Mouse (Mus musculus) midbrain, postnatal 0 days (tissue): ENCODE results near the gene Uhmk1. TPM values are rescaled to one million over a fixed set of nuclear protein-coding genes. Genes with fewer than 3 reads are reported as not detected.

Experiments
- ATAC-seq: fragments of 200-750 bp; cut with Nextera tagmentation; 2 replicates; pipeline ENCODE4 v1.8.0; 2017; ENCODE audit warnings: moderate number of reproducible peaks, mild to moderate bottlenecking, moderate TSS enrichment, moderate library complexity; ENCODE audit not compliant: low FRiP score
- DNase-seq: peaks from one replicate; pipeline ENCODE4 v3.0.0-alpha.2; 2015; ENCODE audit warnings: low spot score
- H3K27ac ChIP-seq: fragments of 300-500 bp; sonication (generic); 2 replicates; pipeline ENCODE4 v1.5.1; 2014; ENCODE audit warnings: low read depth, mild to moderate bottlenecking, low read length, mixed read lengths
- H3K27me3 ChIP-seq: fragments of 300-500 bp; sonication (generic); 2 replicates; pipeline ENCODE4 v1.6.1; 2014; ENCODE audit warnings: low read length, control low read depth, mixed read lengths; ENCODE audit not compliant: insufficient read depth
- H3K36me3 ChIP-seq: fragments of 300-500 bp; sonication (generic); 2 replicates; pipeline ENCODE4 v1.6.1; 2014; ENCODE audit warnings: low read length, control low read depth, mixed read lengths; ENCODE audit not compliant: insufficient read depth
- H3K4me1 ChIP-seq: fragments of 300-500 bp; sonication (generic); 2 replicates; pipeline ENCODE4 v1.6.1; 2014; ENCODE audit warnings: mild to moderate bottlenecking, control low read depth, antibody characterized with exemption, low read length, mixed read lengths; ENCODE audit not compliant: insufficient read depth
- H3K4me2 ChIP-seq: fragments of 300-500 bp; sonication (generic); 2 replicates; pipeline ENCODE4 v1.6.1; 2014; ENCODE audit warnings: low read depth, mild to moderate bottlenecking, low read length, mixed read lengths; ENCODE audit not compliant: poor library complexity, severe bottlenecking
- H3K4me3 ChIP-seq: fragments of 300-500 bp; sonication (generic); 2 replicates; pipeline ENCODE4 v1.5.1; 2014; ENCODE audit warnings: low read depth, mild to moderate bottlenecking, low read length, moderate library complexity
- H3K9ac ChIP-seq: fragments of 300-500 bp; sonication (generic); replicated peaks from 2 replicates; pipeline ENCODE4 v1.6.1; 2014; ENCODE audit warnings: mild to moderate bottlenecking, low read length, moderate library complexity, mixed read lengths; ENCODE audit not compliant: poor library complexity, severe bottlenecking
- H3K9me3 ChIP-seq: fragments of 300-500 bp; sonication (generic); 2 replicates; pipeline ENCODE4 v1.6.1; 2016; ENCODE audit warnings: low read length, control low read depth
- CTCF ChIP-seq: IDR thresholded peaks from 2 replicates; pipeline ENCODE4 v1.5.1; 2016; ENCODE audit warnings: antibody characterized with exemption, mild to moderate bottlenecking
- WGBS: fragments of 180-500 bp; shearing (Covaris S2); extraction: QIAGEN DNeasy Blood & Tissue Kit; methylation state at CpG from one replicate; pipeline ENCODE4 v1.1.7; 2014; 5-methylcytosine and 5-hydroxymethylcytosine counted together
- polyA plus RNA-seq: library from polyadenylated mRNA; unstranded; fragments of >200 nt; fragmentation: Nextera tagmentation; extraction: Ambion mirVana; gene quantifications from 2 replicates; pipeline ENCODE4 v1.2.1, GENCODE M21; 2015
- total RNA-seq: library from RNA; depleted of rRNA; stranded (reverse); fragments of >200 nt; gene quantifications from 2 replicates; pipeline ENCODE4 v1.2.3, GENCODE M21; 2014

Gene Uhmk1
- total and polyA plus RNA-seq, 2 experiments from 2014 or later, result 8.2 to 46.4 TPM

DNA sequence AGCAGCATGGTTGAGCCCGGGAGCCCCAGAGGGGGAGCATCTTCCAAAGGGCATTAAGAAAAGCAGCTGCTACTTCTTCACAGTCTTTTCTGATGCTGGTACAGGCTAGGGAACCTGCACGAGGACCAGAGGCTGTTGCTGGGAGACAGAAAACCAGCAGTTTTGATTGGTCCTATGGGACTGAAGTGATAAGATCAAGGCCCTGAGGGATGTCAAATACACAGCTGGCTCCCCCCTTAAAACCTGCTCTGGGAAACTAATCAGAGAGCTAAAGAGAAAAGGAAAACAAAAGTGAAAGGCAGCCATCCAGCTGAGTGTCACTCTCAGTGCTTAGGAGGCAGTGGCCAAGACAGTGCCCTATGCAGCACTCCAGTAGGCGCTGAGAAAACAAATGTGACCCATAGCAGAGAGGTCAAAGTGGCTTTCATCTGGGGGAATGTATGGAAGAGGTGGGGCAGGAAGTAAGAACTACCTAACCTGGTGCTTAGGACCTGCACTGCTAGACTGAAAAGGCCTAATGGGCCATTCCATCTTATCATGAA, 54.7 kb downstream of the Uhmk1 start:
- DNase-seq (no peak), ATAC-seq (no peak)
- 62% methylated on average over 3 of the region's 3 CpGs for WGBS
- Histone ChIP-seq H3K4me2 (no peak overlapping the region), H3K4me1 (no peaks in the 10 kb centered on the region), H3K36me3 (peaks cover 9% of the 10 kb centered on the region), H3K9ac (no peak overlapping the region), H3K27me3 (no peaks in the 10 kb centered on the region), H3K9me3 (no peaks in the 10 kb centered on the region), H3K27ac (no peak overlapping the region), H3K4me3 (no peak overlapping the region)
- TF ChIP-seq CTCF, result no peak

- H3K4me1 ChIP-seq, result no peaks in the 10 kb centered on the region
- H3K9me3 ChIP-seq, result no peaks in the 10 kb centered on the region
- H3K4me3 ChIP-seq, result no peak overlapping the region
- peak; percentile 36 for TF ChIP-seq CTCF
- DNase-seq (peak; percentile 10), ATAC-seq (no peak)
- no peak overlapping the region for H3K9ac ChIP-seq
- 98% methylated on average over 2 of the region's 2 CpGs for WGBS
- H3K4me2 ChIP-seq, result no peak overlapping the region
- no peak overlapping the region for H3K27ac ChIP-seq
- H3K36me3 ChIP-seq, result peaks cover 6% of the 10 kb centered on the region
- no peaks in the 10 kb centered on the region for H3K27me3 ChIP-seq
Observed at GRCm38 (mm10) chr1:170159707-170160106, 55.5 kb downstream of the Uhmk1 start.

DNA sequence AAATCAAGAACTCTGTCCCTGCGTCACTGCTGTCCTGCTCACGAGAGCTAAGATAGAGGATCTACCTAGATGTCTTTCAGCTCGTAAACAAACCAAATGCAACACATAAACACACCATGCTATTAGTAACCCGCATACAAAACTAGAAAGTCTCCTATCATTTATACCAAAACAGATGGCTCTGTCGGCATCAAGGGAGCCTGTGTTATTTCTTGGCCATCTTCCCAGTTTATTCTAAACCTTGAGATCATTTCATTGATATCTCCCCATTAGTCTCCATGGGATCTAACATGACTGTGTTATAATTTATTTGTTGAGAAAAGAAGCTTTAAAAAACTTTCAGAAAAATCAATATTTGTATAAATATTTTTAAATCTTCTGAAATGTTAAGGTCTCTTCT, 59.4 kb downstream of the Uhmk1 start:
- Histone ChIP-seq H3K27me3 (no peaks in the 10 kb centered on the region), H3K27ac (no peak overlapping the region), H3K4me1 (no peaks in the 10 kb centered on the region), H3K4me3 (no peak overlapping the region), H3K4me2 (no peak overlapping the region), H3K9ac (no peak overlapping the region), H3K36me3 (peaks cover 3% of the 10 kb centered on the region; the same call in 1 of the 2 replicates), H3K9me3 (no peaks in the 10 kb centered on the region)
- DNase-seq (peak; percentile 49), ATAC-seq (no peak)
- TF ChIP-seq CTCF, result no peak
- 76% methylated on average over 5 of the region's 5 CpGs for WGBS

DNA sequence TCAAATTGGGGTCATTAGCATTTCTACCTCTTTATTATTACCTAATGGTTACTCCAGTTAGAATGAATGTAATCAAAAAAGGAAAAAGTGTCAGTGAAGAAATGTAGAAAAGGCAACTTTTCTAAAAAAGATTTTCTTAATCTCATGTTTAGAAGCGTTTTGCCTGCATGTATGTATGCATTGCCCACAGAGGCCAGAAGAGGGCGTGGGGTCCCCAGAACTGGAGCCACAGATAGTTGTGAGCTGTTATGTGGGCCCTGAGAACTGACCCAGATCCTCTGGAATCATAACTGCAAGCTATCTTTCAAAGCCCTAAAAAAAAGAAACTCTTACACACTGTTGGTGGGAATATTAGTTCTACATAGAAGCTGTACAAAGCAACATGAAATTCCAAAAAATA, 59.9 kb downstream of the Uhmk1 start:
- peaks cover 3% of the 10 kb centered on the region; the same call in 1 of the 2 replicates for H3K36me3 ChIP-seq

GRCm38 (mm10) chr1:170153986-170154385, 61.2 kb downstream of the Uhmk1 start:
- TF ChIP-seq CTCF, result no peak
- no peak overlapping the region for H3K4me2 ChIP-seq
- no peaks in the 10 kb centered on the region for H3K9me3 ChIP-seq
- H3K27ac ChIP-seq, result no peak overlapping the region
- no peak overlapping the region for H3K4me3 ChIP-seq
- ATAC-seq (no peak), DNase-seq (no peak)
- H3K27me3 ChIP-seq, result no peaks in the 10 kb centered on the region
- peaks cover 11% of the 10 kb centered on the region for H3K36me3 ChIP-seq
- no peak overlapping the region for H3K9ac ChIP-seq
- H3K4me1 ChIP-seq, result no peaks in the 10 kb centered on the region
- WGBS, result 43% methylated on average over 8 of the region's 8 CpGs

More for the DNA sequence above, 59.9 kb downstream of the Uhmk1 start:
- Histone ChIP-seq H3K4me3 (no peak overlapping the region), H3K27ac (no peak overlapping the region), H3K9me3 (no peaks in the 10 kb centered on the region), H3K9ac (no peak overlapping the region), H3K27me3 (no peaks in the 10 kb centered on the region), H3K4me1 (no peaks in the 10 kb centered on the region), H3K4me2 (no peak overlapping the region)
- 77% methylated on average over 2 of the region's 2 CpGs for WGBS
- peak; percentile 42 for TF ChIP-seq CTCF
- no peak for DNase-seq
- no peak for ATAC-seq

DNA sequence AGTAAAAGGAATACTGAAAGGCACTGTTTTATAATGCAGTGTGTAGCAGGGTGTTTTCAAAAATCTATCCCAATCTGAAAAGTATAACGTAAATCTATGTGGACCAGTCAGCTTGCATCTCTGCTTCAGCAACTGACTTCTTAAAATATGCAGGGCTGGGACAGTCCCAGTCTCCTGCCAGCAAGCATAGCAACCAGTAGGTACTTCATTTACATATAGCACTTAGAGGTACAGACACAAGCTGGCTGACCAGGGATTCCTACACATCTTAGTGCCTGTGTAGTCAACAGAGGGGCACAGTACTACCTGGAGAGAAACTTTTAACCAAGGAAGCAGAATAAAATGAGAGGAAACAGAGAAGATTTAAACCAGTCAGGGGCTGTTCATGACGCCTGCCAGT, 62.6 kb downstream of the Uhmk1 start:
- no peak for TF ChIP-seq CTCF
- DNase-seq, result no peak
- Histone ChIP-seq H3K4me1 (no peaks in the 10 kb centered on the region), H3K9me3 (no peaks in the 10 kb centered on the region), H3K4me2 (no peak overlapping the region), H3K27ac (no peak overlapping the region), H3K36me3 (peaks cover 16% of the 10 kb centered on the region), H3K9ac (no peak overlapping the region), H3K27me3 (no peaks in the 10 kb centered on the region), H3K4me3 (no peak overlapping the region)
- 82% methylated on average over 2 of the region's 2 CpGs for WGBS
- no peak for ATAC-seq
